Mouse (Mus musculus) A20 (cell line): ENCODE measurements around the gene Tm9sf3.

Experiments
- DNase-seq: peaks from one replicate; pipeline ENCODE4 v3.0.0-alpha.2; 2011; ENCODE audit warnings: low read depth, low spot score

The Tm9sf3 gene

GRCm38 (mm10) chr19:41262712-41263629 is 826 bp downstream of the Tm9sf3 start:
- DNase-seq: peak; percentile 86

GRCm38 (mm10) chr19:41260736-41261135 is 3.1 kb downstream of the Tm9sf3 start:
- no peak for DNase-seq

GRCm38 (mm10) chr19:41259256-41259655 is 4.5 kb downstream of the Tm9sf3 start:
- DNase-seq: no peak

GRCm38 (mm10) chr19:41258707-41259106 is 5.1 kb downstream of the Tm9sf3 start:
- DNase-seq: peak; percentile 66

- no peak for DNase-seq
These were observed 9.2 kb downstream of the Tm9sf3 start for GRCm38 (mm10) chr19:41254584-41254983.

- no peak for DNase-seq
These were observed 14.8 kb downstream of the Tm9sf3 start for GRCm38 (mm10) chr19:41248968-41249367.

- no peak for DNase-seq
These were observed 15.5 kb downstream of the Tm9sf3 start for GRCm38 (mm10) chr19:41248271-41248670.

- DNase-seq: no peak
These were observed 17.5 kb downstream of the Tm9sf3 start for GRCm38 (mm10) chr19:41246271-41246670.

GRCm38 (mm10) chr19:41244581-41244980 is 19.2 kb downstream of the Tm9sf3 start:
- peak; percentile 50 for DNase-seq

GRCm38 (mm10) chr19:41241997-41242396 is 21.8 kb downstream of the Tm9sf3 start:
- no peak for DNase-seq

GRCm38 (mm10) chr19:41233698-41234097 is 30.1 kb downstream of the Tm9sf3 start:
- DNase-seq: no peak

GRCm38 (mm10) chr19:41208326-41208725 is 55.5 kb downstream of the Tm9sf3 start:
- no peak for DNase-seq

- peak; percentile 42 for DNase-seq
These were observed 56.9 kb downstream of the Tm9sf3 start, which contains the start of gene Tll2 for GRCm38 (mm10) chr19:41206811-41207344. Gene Tll2, minus strand, starts transcription at chr19:41206835.

- DNase-seq: no peak
These were observed 57.6 kb downstream of the Tm9sf3 start for GRCm38 (mm10) chr19:41206041-41206810.

- no peak for DNase-seq
These were observed 59.4 kb downstream of the Tm9sf3 start for GRCm38 (mm10) chr19:41204159-41205081.

- DNase-seq: no peak
These were observed 66.2 kb downstream of the Tm9sf3 start for GRCm38 (mm10) chr19:41197606-41198005.

GRCm38 (mm10) chr19:41193379-41193778 is 70.4 kb downstream of the Tm9sf3 start:
- DNase-seq: no peak

- no peak for DNase-seq
These were observed 70.8 kb downstream of the Tm9sf3 start for GRCm38 (mm10) chr19:41192953-41193352.

- DNase-seq: no peak
These were observed 72.1 kb downstream of the Tm9sf3 start for GRCm38 (mm10) chr19:41191724-41192123.

GRCm38 (mm10) chr19:41190876-41191434 is 72.8 kb downstream of the Tm9sf3 start:
- no peak for DNase-seq

- no peak for DNase-seq
These were observed 86.5 kb downstream of the Tm9sf3 start for GRCm38 (mm10) chr19:41177331-41177730.
